ENCODE assay signal across 18 mouse cellular contexts in the genomic region with DNA sequence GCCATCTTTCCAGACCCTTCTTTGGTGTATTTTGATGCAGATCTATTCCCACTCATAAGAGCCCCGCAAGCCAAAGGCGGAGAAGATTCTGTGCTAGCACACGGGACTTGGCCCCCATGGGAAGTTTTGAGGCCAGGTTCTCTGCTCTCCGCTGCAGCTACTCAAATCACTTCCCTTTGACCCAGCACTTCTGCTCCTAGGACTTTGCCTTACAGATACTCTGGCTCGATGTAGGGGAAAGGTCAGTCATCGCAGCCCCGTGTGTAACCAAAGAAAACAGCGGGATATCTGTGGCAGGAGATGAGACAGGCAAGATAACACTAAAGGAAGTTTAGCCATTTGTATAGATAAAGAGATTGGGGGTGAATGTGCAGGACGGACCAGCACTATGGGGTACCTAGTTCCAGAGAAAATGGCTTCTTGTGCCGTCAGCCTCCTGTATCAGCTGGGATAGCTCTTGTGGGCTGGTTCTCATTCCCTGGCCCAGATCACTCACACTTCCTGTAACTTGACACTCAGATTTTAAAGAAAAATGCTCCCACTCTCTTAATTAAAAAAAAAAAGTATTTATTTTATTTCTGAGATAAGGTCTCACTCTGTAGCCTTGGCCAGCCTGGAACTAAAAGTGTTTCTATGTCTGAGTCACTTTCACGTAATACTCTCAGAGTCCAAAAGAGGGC. TPM values are rescaled to one million over a fixed set of nuclear protein-coding genes. Genes with fewer than 3 reads are reported as not detected.
DNase-seq lines count a peak whose midpoint lies in the region; ATAC-seq and TF ChIP-seq lines count a peak whose summit lies in the region.
"Had no signal": no experiment of that assay in that cellular context is flagged by ENCODE, and none has a peak within 500 bp of the region (broad histone marks: within the 10 kb centered on the region; RNA-seq: fewer than 3 reads in every experiment).

No protein-coding gene starts in this region.

- H3K36me3 ChIP-seq in liver, embryonic 14.5 days (replicated peaks; ENCODE audit: control insufficient read depth, insufficient read depth, low read depth) = no peaks in the 10 kb centered on the region
- H3K36me3 ChIP-seq: midbrain, embryonic 12.5 days had no signal

- no peaks in the 10 kb centered on the region; the same call in 1 of the 2 replicates for H3K9me3 ChIP-seq in liver, embryonic 14.5 days (ENCODE audit: control insufficient read depth, low read length)
- H3K9me3 ChIP-seq: midbrain, embryonic 12.5 days had no signal

- H3K4me3 ChIP-seq in liver, embryonic 14.5 days (ENCODE audit: insufficient read depth in 1 of 2, low read depth in 2 of 2, low read length in 2 of 2) = no peak overlapping the region
- H3K4me3 ChIP-seq: midbrain, embryonic 12.5 days had no signal

- no peak overlapping the region for H3K4me2 ChIP-seq in liver, embryonic 14.5 days (ENCODE audit: low read depth)
- H3K4me2 ChIP-seq: midbrain, embryonic 12.5 days had no signal

- 0 out of 2 replicates have a peak, but pooled peaks have one; percentile 6 for TF ChIP-seq CTCF in liver, embryonic 14.5 days (IDR thresholded peaks at IDR 0.05; ENCODE audit: low read depth)

- no peak for ATAC-seq in liver, embryonic 14.5 days (ENCODE audit: insufficient read depth)
- ATAC-seq: activated CD4-positive, CD25-positive, alpha-beta regulatory T cell, adult 4 months; forebrain, postnatal 0 days; Patski had no signal

- DNase-seq in kidney, adult 18-20 months = peak; percentile 52
- DNase-seq in kidney, postnatal 10 days = no peak
- no peak for DNase-seq in liver, embryonic 14.5 days (ENCODE audit: low read depth in 3 of 3, low spot score in 3 of 3)
- DNase-seq in liver = no peak
- DNase-seq in kidney, postnatal 36 days = peak; percentile 68 to 78
- DNase-seq in embryo, embryonic 11 days = no peak
- DNase-seq in cerebellum, adult 18-20 months = no peak
- DNase-seq: adrenal gland, postnatal 25 days; cerebellum, adult 8-10 months; forebrain, postnatal 0 days; gastrocnemius, postnatal 10 days; lung, adult 2 months; lung, postnatal 4 days; right cerebral cortex, postnatal 25 days; thymus, postnatal 25 days had no signal

- no peak overlapping the region for H3K9ac ChIP-seq in liver, embryonic 14.5 days (replicated peaks)
- H3K9ac ChIP-seq: forebrain, postnatal 0 days; midbrain, embryonic 12.5 days had no signal

- H3K27ac ChIP-seq in liver, embryonic 14.5 days = no peak overlapping the region
- H3K27ac ChIP-seq: midbrain, embryonic 12.5 days had no signal

- WGBS in liver, embryonic 14.5 days (ENCODE audit: insufficient replicate concordance) = 47% methylated on average over 11 of the region's 11 CpGs

- no peak for TF ChIP-seq EP300 in liver, embryonic 14.5 days (IDR thresholded peaks at IDR 0.05; ENCODE audit: low read depth)

- no peaks in the 10 kb centered on the region for H3K27me3 ChIP-seq in liver, embryonic 14.5 days (ENCODE audit: control insufficient read depth, insufficient read depth, low read length)
- H3K27me3 ChIP-seq: midbrain, embryonic 12.5 days; Patski had no signal

- peaks cover 11 to 21% of the 10 kb centered on the region in 2 experiments for H3K4me1 ChIP-seq in liver, embryonic 14.5 days (replicated peaks; ENCODE audit: control insufficient read depth in 2 of 2, insufficient read depth in 2 of 2, low read length in 1 of 2)

RNA-seq across cellular contexts. Expression of a gene that starts 6.4 kb away (rescaled TPM):
- 4.1 and 5.7 TPM in 2 replicates for polyA plus RNA-seq in liver, embryonic 14.5 days (2012; rRNA removed)
- 1.9 and 2.3 TPM in 2 replicates for polyA plus RNA-seq in liver, embryonic 14.5 days (2014; fragmentation: Nextera tagmentation; extraction: Ambion mirVana)

RNA-seq across cellular contexts. Expression of a gene that starts 20.7 kb away (rescaled TPM):
- polyA plus RNA-seq in liver, embryonic 14.5 days (2012; rRNA removed) = 13.5 and 21.0 TPM in 2 replicates
- 7.6 and 10.2 TPM in 2 replicates for polyA plus RNA-seq in liver, embryonic 14.5 days (2014; fragmentation: Nextera tagmentation; extraction: Ambion mirVana)
- polyA plus RNA-seq: lung, adult 2 months had no signal

RNA-seq across cellular contexts. Expression of a gene that starts 22.0 kb away (rescaled TPM):
- 46.2 and 104 TPM in 2 replicates for polyA plus RNA-seq in liver, embryonic 14.5 days (2012; rRNA removed)
- polyA plus RNA-seq in liver, embryonic 14.5 days (2014; fragmentation: Nextera tagmentation; extraction: Ambion mirVana) = 404 and 464 TPM in 2 replicates

RNA-seq across cellular contexts. Expression of a gene that starts 45.1 kb away (rescaled TPM):
- polyA plus RNA-seq in liver, embryonic 14.5 days (2012; rRNA removed) = 27.0 and 28.4 TPM in 2 replicates
- 41.6 and 48.5 TPM in 2 replicates for polyA plus RNA-seq in liver, embryonic 14.5 days (2014; fragmentation: Nextera tagmentation; extraction: Ambion mirVana)

Comparison
In these comparisons a context has a peak if more than half of its experiments do, and no peak if none do; other contexts are left out.
1. DNase-seq: peak in kidney, adult 18-20 months (single experiment) and kidney, postnatal 36 days (2 of 2); none in kidney, postnatal 10 days (single experiment), liver, embryonic 14.5 days (0 of 3), liver (single experiment), embryo, embryonic 11 days (single experiment) and cerebellum, adult 18-20 months (0 of 2).